Mouse (Mus musculus): ENCODE data around the gene Nme8. TPM values are rescaled to one million over a fixed set of nuclear protein-coding genes. Genes with fewer than 3 reads are reported as not detected.

The Nme8 gene
- polyA plus RNA-seq, 1 experiment from 2014 or later = not detected

- DNase-seq (ENCODE audit: low spot score) = no peak
- Histone ChIP-seq H3K4me3 (ENCODE audit: low read depth, low read length) (no peak overlapping the region), H3K36me3 (ENCODE audit: control insufficient read depth, insufficient read depth, low read length) (no peaks in the 10 kb centered on the region), H3K4me1 (replicated peaks; ENCODE audit: control insufficient read depth, insufficient read depth, low read length) (no peaks in the 10 kb centered on the region), H3K27me3 (replicated peaks; ENCODE audit: control insufficient read depth, insufficient read depth, low read length) (no peaks in the 10 kb centered on the region), H3K4me2 (ENCODE audit: low read length) (no peak overlapping the region), H3K9me3 (ENCODE audit: control insufficient read depth, low read length) (no peaks in the 10 kb centered on the region), H3K9ac (ENCODE audit: low read length) (no peak overlapping the region), H3K27ac (ENCODE audit: low read depth) (no peak overlapping the region)
- no peak for ATAC-seq (replicated peaks; ENCODE audit: low FRiP score, low TSS enrichment, low read depth)
- WGBS = 88% methylated on average over 4 of the region's 4 CpGs
Measured at GRCm38 (mm10) chr13:19700733-19701442, 3.3 kb upstream of the Nme8 start.

DNA sequence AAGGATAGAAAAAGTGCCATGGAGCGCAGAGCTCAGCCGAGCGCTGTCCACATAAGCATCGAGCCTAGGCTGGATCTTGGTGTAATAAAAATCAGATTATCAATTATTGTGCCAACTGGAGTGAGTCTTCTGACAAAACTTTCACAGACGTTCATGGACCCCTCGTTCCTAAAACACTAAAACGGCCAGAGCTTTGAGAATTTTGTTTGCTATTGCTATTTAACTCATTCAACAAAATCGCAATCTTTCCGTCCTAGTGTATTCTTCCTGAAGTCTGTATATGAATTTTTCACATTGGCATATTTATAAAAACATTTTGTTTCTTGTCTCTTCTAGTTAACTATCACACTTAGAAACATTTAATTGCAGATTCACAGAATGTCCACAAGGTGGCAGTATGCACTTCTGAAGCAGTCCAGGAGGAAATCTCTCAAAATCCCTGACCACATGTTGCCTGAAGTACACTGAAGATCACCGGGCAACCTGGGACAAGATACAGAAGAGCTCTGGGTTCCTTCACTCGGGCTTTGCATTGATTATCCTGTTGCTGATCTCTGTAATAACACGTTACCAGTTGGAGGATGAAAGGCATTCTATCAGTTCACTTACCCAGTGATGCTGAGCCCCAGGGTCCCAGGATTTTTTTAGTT, 1.1 kb upstream of the Nme8 start:
- WGBS = 22% methylated on average over 12 of the region's 12 CpGs
- ATAC-seq (replicated peaks; ENCODE audit: low FRiP score, low TSS enrichment, low read depth) = peak; percentile 59; the same call in 1 of the 2 replicates
- H3K36me3 ChIP-seq (ENCODE audit: control insufficient read depth, insufficient read depth, low read length) = no peaks in the 10 kb centered on the region

DNA sequence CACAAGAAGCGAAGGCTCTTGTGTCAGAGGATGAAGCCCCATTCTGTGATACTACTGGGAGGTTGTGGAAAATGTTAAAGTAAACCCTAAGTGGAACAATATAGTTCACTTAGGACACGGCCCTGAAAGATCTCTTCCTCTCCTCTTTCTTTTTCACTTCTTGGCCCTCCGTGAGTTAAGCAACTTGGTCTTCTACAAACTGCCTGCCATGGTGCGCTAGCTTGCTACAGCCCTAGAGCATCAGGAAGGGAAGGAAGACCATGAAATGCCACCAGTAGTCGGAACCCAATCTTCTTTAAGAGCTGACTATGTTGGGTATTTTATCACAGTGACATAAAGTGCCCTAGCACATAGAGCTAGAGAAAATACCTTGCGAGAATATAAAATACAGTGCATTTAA, 7.2 kb downstream of the Nme8 start:
- no peak overlapping the region for H3K27ac ChIP-seq (ENCODE audit: low read depth)
- ATAC-seq (replicated peaks; ENCODE audit: low FRiP score, low TSS enrichment, low read depth) (no peak), DNase-seq (ENCODE audit: low spot score) (no peak)

More for the DNA sequence above, 1.1 kb upstream of the Nme8 start:
- no peaks in the 10 kb centered on the region for H3K27me3 ChIP-seq (replicated peaks; ENCODE audit: control insufficient read depth, insufficient read depth, low read length)
- H3K4me1 ChIP-seq (replicated peaks; ENCODE audit: control insufficient read depth, insufficient read depth, low read length) = no peaks in the 10 kb centered on the region
- H3K9me3 ChIP-seq (ENCODE audit: control insufficient read depth, low read length) = no peaks in the 10 kb centered on the region
- no peak overlapping the region for H3K4me3 ChIP-seq (ENCODE audit: low read depth, low read length)
- DNase-seq (ENCODE audit: low spot score) = peak; percentile 70
- no peak overlapping the region for H3K27ac ChIP-seq (ENCODE audit: low read depth)
- H3K9ac ChIP-seq (ENCODE audit: low read length) = no peak overlapping the region
- no peak overlapping the region; the same call in 1 of the 2 replicates for H3K4me2 ChIP-seq (ENCODE audit: low read length)

DNA sequence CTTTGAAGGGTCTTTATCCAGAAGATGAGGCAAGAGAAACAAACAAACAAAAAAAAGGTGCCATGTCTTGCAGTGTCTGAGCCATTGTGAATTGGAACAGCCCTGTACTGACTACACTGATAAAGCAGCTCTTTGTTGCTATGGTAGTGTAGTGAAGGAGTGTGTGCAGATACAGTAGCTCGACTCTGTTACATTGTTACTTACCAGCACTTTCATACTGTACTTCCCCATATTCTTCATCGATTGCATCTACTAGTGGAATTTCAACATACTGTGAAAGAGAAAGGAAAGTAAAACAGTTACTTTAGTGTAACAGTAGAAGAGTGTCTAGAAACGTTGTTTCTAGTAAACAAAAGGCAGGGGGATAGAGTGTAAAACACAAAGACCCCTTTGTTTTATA, 7.6 kb downstream of the Nme8 start:
- H3K4me2 ChIP-seq (ENCODE audit: low read length) = no peak overlapping the region
- WGBS = 76% methylated on average over 3 of the region's 3 CpGs
- no peak overlapping the region for H3K4me3 ChIP-seq (ENCODE audit: low read depth, low read length)
- H3K9me3 ChIP-seq (ENCODE audit: control insufficient read depth, low read length) = no peaks in the 10 kb centered on the region
- ATAC-seq (replicated peaks; ENCODE audit: low FRiP score, low TSS enrichment, low read depth) (no peak), DNase-seq (ENCODE audit: low spot score) (no peak)
- H3K36me3 ChIP-seq (ENCODE audit: control insufficient read depth, insufficient read depth, low read length) = no peaks in the 10 kb centered on the region
- no peaks in the 10 kb centered on the region for H3K4me1 ChIP-seq (replicated peaks; ENCODE audit: control insufficient read depth, insufficient read depth, low read length)
- no peak overlapping the region for H3K27ac ChIP-seq (ENCODE audit: low read depth)
- H3K27me3 ChIP-seq (replicated peaks; ENCODE audit: control insufficient read depth, insufficient read depth, low read length) = no peaks in the 10 kb centered on the region
- no peak overlapping the region for H3K9ac ChIP-seq (ENCODE audit: low read length)

More for the DNA sequence above, 7.2 kb downstream of the Nme8 start:
- no peaks in the 10 kb centered on the region for H3K36me3 ChIP-seq (ENCODE audit: control insufficient read depth, insufficient read depth, low read length)
- no peak overlapping the region for H3K4me3 ChIP-seq (ENCODE audit: low read depth, low read length)
- no peaks in the 10 kb centered on the region for H3K27me3 ChIP-seq (replicated peaks; ENCODE audit: control insufficient read depth, insufficient read depth, low read length)
- H3K4me1 ChIP-seq (replicated peaks; ENCODE audit: control insufficient read depth, insufficient read depth, low read length) = no peaks in the 10 kb centered on the region
- H3K4me2 ChIP-seq (ENCODE audit: low read length) = no peak overlapping the region
- H3K9ac ChIP-seq (ENCODE audit: low read length) = no peak overlapping the region
- no peaks in the 10 kb centered on the region for H3K9me3 ChIP-seq (ENCODE audit: control insufficient read depth, low read length)
- WGBS = 88% methylated on average over 6 of the region's 6 CpGs

DNA sequence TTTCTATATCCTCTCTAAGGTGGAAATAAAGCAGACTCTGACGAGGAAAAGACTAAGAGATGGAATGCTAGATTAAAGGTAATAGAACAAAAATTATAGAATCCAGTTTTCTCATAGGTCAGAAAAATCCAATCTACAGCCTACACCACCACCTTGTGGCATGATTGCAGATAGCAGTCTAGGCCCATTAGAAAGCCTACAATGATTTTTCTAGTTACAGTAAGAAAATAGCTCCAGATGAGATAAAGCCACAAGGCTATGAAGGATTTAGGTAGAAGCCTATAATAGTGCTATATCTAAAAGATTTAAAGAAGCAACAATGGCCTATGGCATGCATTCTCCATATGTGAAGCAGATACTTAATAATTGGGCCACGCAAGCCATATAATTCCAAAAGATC, 13.6 kb downstream of the Nme8 start:
- Histone ChIP-seq H3K4me2 (ENCODE audit: low read length) (no peak overlapping the region), H3K36me3 (ENCODE audit: control insufficient read depth, insufficient read depth, low read length) (no peaks in the 10 kb centered on the region), H3K4me3 (ENCODE audit: low read depth, low read length) (no peak overlapping the region), H3K27ac (ENCODE audit: low read depth) (no peak overlapping the region), H3K9ac (ENCODE audit: low read length) (no peak overlapping the region), H3K9me3 (ENCODE audit: control insufficient read depth, low read length) (no peaks in the 10 kb centered on the region), H3K4me1 (replicated peaks; ENCODE audit: control insufficient read depth, insufficient read depth, low read length) (no peaks in the 10 kb centered on the region; the same call in 1 of the 2 replicates), H3K27me3 (replicated peaks; ENCODE audit: control insufficient read depth, insufficient read depth, low read length) (no peaks in the 10 kb centered on the region)
- WGBS = 65% methylated on average over 2 of the region's 2 CpGs
- ATAC-seq (replicated peaks; ENCODE audit: low FRiP score, low TSS enrichment, low read depth) (no peak), DNase-seq (ENCODE audit: low spot score) (peak; percentile 65)

DNA sequence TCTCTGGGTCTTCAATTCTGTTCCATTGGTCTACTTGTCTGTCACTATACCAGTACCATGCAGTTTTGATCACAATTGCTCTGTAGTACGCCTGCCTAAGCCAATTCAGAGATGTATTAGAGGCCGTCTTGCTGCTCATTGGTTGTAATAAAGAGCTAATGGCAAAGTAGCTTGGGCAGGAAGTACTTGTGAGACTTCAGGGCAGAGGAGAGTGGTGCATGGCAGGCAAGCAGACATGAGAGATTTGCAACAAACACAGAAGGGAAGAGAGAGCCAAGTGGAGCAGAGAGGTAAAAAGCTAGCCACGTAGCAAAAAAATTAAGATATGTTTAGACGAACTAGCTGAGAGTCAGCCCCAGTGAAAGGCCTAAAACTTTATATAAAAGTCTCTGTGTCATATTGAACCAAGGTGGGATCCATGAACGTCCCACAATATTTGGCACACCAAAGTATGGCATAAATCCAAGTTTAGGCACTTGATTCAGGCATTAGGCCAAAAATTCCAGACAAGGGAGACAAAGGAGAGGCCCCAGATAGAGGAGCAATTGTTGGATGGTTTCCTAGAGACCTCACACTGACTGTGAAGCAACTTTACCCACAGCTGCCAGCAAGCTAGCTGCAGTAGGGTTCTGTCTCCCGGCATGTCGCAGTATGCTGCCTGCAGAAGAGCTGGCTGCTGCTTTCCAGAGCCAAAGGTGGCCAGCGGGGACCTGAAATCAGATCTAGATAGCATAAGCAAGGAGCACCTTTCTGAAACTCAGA, 14.5 kb downstream of the Nme8 start:
- no peak overlapping the region for H3K4me2 ChIP-seq (ENCODE audit: low read length)
- no peaks in the 10 kb centered on the region for H3K36me3 ChIP-seq (ENCODE audit: control insufficient read depth, insufficient read depth, low read length)
- no peak for DNase-seq (ENCODE audit: low spot score)
- no peak overlapping the region for H3K9ac ChIP-seq (ENCODE audit: low read length)
- H3K27ac ChIP-seq (ENCODE audit: low read depth) = 0 out of 2 replicates have a peak overlapping the region, but pooled peaks have one; percentile 27
- no peak overlapping the region for H3K4me3 ChIP-seq (ENCODE audit: low read depth, low read length)
- no peaks in the 10 kb centered on the region for H3K27me3 ChIP-seq (replicated peaks; ENCODE audit: control insufficient read depth, insufficient read depth, low read length)
- no peaks in the 10 kb centered on the region for H3K9me3 ChIP-seq (ENCODE audit: control insufficient read depth, low read length)
- H3K4me1 ChIP-seq (replicated peaks; ENCODE audit: control insufficient read depth, insufficient read depth, low read length) = no peaks in the 10 kb centered on the region; the same call in 1 of the 2 replicates
- no peak for ATAC-seq (replicated peaks; ENCODE audit: low FRiP score, low TSS enrichment, low read depth)
- 59% methylated on average over 8 of the region's 8 CpGs for WGBS

GRCm38 (mm10) chr13:19674601-19675000, 23.0 kb downstream of the Nme8 start:
- no peak overlapping the region for H3K27ac ChIP-seq (ENCODE audit: low read depth)
- H3K9me3 ChIP-seq (ENCODE audit: control insufficient read depth, low read length) = no peaks in the 10 kb centered on the region
- H3K36me3 ChIP-seq (ENCODE audit: control insufficient read depth, insufficient read depth, low read length) = no peaks in the 10 kb centered on the region
- H3K27me3 ChIP-seq (replicated peaks; ENCODE audit: control insufficient read depth, insufficient read depth, low read length) = no peaks in the 10 kb centered on the region
- no peaks in the 10 kb centered on the region for H3K4me1 ChIP-seq (replicated peaks; ENCODE audit: control insufficient read depth, insufficient read depth, low read length)
- no peak overlapping the region for H3K4me2 ChIP-seq (ENCODE audit: low read length)
- H3K9ac ChIP-seq (ENCODE audit: low read length) = no peak overlapping the region
- H3K4me3 ChIP-seq (ENCODE audit: low read depth, low read length) = no peak overlapping the region
- ATAC-seq (replicated peaks; ENCODE audit: low FRiP score, low TSS enrichment, low read depth) (no peak), DNase-seq (ENCODE audit: low spot score) (no peak)

- Histone ChIP-seq H3K4me2 (ENCODE audit: low read length) (no peak overlapping the region), H3K27me3 (replicated peaks; ENCODE audit: control insufficient read depth, insufficient read depth, low read length) (no peaks in the 10 kb centered on the region), H3K4me3 (ENCODE audit: low read depth, low read length) (no peak overlapping the region), H3K9me3 (ENCODE audit: control insufficient read depth, low read length) (no peaks in the 10 kb centered on the region), H3K9ac (ENCODE audit: low read length) (no peak overlapping the region), H3K27ac (ENCODE audit: low read depth) (no peak overlapping the region), H3K4me1 (replicated peaks; ENCODE audit: control insufficient read depth, insufficient read depth, low read length) (no peaks in the 10 kb centered on the region), H3K36me3 (ENCODE audit: control insufficient read depth, insufficient read depth, low read length) (no peaks in the 10 kb centered on the region)
- ATAC-seq (replicated peaks; ENCODE audit: low FRiP score, low TSS enrichment, low read depth) = no peak
- no peak for DNase-seq (ENCODE audit: low spot score)
- 87% methylated on average over 3 of the region's 3 CpGs for WGBS
Measured at GRCm38 (mm10) chr13:19674025-19674424, 23.6 kb downstream of the Nme8 start.
